Mouse (Mus musculus) intestine, embryonic 15.5 days (tissue): ENCODE measurements around the gene Pdhb. TPM values are rescaled to one million over a fixed set of nuclear protein-coding genes. Genes with fewer than 3 reads are reported as not detected.

Source experiments
- ATAC-seq: fragments of 200-750 bp; cut with Nextera tagmentation; 2 replicates; pipeline ENCODE4 v1.8.0; 2017; ENCODE audit warnings: moderate TSS enrichment, moderate library complexity
- H3K27ac ChIP-seq: fragments of 300-500 bp; sonication (generic); 2 replicates; pipeline ENCODE4 v1.5.1; 2015; ENCODE audit warnings: mild to moderate bottlenecking, inconsistent platforms
- H3K27me3 ChIP-seq: fragments of 300-500 bp; sonication (generic); replicated peaks from 2 replicates; pipeline ENCODE4 v1.6.1; 2015; ENCODE audit warnings: inconsistent platforms
- H3K36me3 ChIP-seq: fragments of 300-500 bp; sonication (generic); 2 replicates; pipeline ENCODE4 v1.6.1; 2015; ENCODE audit warnings: inconsistent platforms
- H3K4me1 ChIP-seq: fragments of 300-500 bp; sonication (generic); replicated peaks from 2 replicates; pipeline ENCODE4 v1.6.1; 2015; ENCODE audit warnings: inconsistent platforms
- H3K4me2 ChIP-seq: fragments of 300-500 bp; sonication (generic); replicated peaks from 2 replicates; pipeline ENCODE4 v1.6.1; 2015; ENCODE audit warnings: mild to moderate bottlenecking, inconsistent platforms
- H3K4me3 ChIP-seq: fragments of 300-500 bp; sonication (generic); replicated peaks from 2 replicates; pipeline ENCODE4 v1.5.1; 2015; ENCODE audit warnings: inconsistent platforms
- H3K9ac ChIP-seq: fragments of 300-500 bp; sonication (generic); 2 replicates; pipeline ENCODE4 v1.6.1; 2015; ENCODE audit warnings: inconsistent platforms
- H3K9me3 ChIP-seq: fragments of 300-500 bp; sonication (generic); 2 replicates; pipeline ENCODE4 v1.6.1; 2016; ENCODE audit warnings: inconsistent platforms
- WGBS: fragments of 180-500 bp; shearing (Covaris S2); methylation state at CpG from one replicate; pipeline ENCODE4 v1.1.7; 2015; 5-methylcytosine and 5-hydroxymethylcytosine counted together
- polyA plus RNA-seq: library from polyadenylated mRNA; unstranded; fragments of >200 nt; fragmentation: Nextera tagmentation; extraction: Ambion mirVana; gene quantifications from 2 replicates; pipeline ENCODE4 v1.2.1, GENCODE M21; 2015

Gene Pdhb
- polyA plus RNA-seq, 1 experiment from 2014 or later = 198 TPM

DNA sequence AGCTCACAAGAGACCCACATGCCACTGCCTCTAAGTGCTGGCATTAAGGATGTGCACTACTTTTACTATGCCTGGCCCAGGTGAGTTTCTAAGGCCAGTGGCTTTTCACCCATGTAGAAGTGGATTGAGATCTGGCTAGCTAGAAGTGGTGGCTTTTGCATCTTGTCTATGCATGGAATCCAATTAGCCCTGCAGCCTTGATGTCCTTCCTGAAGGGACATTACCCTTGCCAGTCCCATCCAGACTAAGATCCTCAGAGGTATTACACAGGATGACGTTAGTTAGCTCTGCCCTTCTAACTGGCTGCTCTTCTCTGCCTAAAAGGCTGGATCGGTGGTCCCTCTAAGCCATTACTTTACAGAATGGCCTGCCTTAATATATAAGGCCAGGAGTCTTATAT is 40.2 kb upstream of the Pdhb start:
- Histone ChIP-seq H3K9ac (no peak overlapping the region), H3K27ac (no peak overlapping the region), H3K4me1 (peaks cover 9% of the 10 kb centered on the region; the same call in 1 of the 2 replicates), H3K9me3 (no peaks in the 10 kb centered on the region), H3K4me3 (no peak overlapping the region), H3K4me2 (no peak overlapping the region), H3K27me3 (no peaks in the 10 kb centered on the region), H3K36me3 (no peaks in the 10 kb centered on the region)
- ATAC-seq = no peak
- WGBS = 81% methylated on average over 2 of the region's 2 CpGs

DNA sequence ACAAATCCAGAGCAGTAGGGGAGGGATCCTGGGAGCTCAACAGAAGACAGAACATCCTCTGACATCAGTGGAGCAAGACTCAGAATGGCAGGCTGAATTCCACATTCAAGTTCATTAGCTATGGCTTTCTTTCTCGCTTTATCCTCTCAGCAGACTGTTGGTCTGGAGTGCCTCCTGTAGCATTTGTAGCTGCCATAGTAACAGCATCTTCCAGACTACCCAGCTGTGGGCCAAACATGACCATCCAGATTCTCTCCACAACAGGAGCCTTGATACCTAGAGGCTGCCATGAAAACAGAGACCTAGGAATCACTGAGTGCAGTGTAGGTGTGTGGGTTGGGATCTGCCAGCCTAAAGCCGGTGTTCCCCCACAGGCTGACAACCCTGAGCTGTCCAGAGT is 37.1 kb upstream of the Pdhb start:
- H3K27ac ChIP-seq = no peak overlapping the region

DNA sequence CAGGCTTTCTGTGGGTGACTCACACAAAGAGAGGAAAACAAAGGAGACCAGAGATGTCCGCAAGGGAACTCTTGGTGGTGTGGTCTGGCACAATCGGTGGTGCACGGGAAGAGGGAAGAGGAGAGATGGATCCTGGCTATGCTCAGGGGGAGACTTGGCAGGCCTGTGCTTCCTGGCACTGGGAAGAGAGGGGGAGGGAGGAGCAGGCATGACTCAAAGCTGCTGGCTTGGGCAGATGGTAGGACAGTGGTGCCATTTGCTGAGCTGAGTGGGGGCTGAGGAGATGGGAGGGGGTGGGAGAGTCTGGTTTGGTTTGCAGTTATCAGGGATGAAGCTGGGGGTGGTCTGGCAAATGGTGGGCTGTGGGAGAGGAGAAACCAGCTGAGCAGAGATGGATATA is 36.1 kb upstream of the Pdhb start:
- Histone ChIP-seq H3K36me3 (no peaks in the 10 kb centered on the region), H3K27ac (no peak overlapping the region), H3K4me1 (no peaks in the 10 kb centered on the region), H3K4me3 (no peak overlapping the region), H3K4me2 (no peak overlapping the region), H3K9me3 (no peaks in the 10 kb centered on the region), H3K9ac (no peak overlapping the region), H3K27me3 (no peaks in the 10 kb centered on the region)
- ATAC-seq = no peak
- 68% methylated on average over 3 of the region's 3 CpGs for WGBS

More for the DNA sequence above, 37.1 kb upstream of the Pdhb start:
- Histone ChIP-seq H3K9me3 (no peaks in the 10 kb centered on the region), H3K4me3 (no peak overlapping the region), H3K9ac (no peak overlapping the region), H3K36me3 (no peaks in the 10 kb centered on the region), H3K4me1 (0 out of 2 replicates have a peak, but pooled peaks cover 2% of the 10 kb centered on the region), H3K4me2 (no peak overlapping the region), H3K27me3 (no peaks in the 10 kb centered on the region)
- 88% methylated on average over 2 of the region's 2 CpGs for WGBS
- ATAC-seq = no peak

DNA sequence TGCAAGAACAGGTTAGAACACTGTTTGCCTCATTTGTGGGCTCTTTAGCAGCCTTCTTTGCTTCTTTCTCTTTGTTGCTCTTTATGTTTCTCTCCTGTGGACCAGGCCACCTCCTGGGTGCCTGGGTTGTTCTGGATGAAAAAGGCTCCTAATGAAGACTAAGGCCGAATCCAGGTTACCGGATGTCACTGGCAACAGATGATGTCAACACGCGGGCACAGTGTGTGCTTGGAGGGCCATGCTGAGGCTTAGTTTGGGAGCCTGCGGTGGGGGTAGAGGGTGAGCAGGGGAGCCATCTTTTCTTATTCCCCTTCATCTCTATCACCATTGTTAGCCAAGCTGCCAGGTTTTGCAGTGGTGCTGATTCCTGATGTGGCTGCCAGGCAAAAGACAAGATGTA is 34.7 kb upstream of the Pdhb start:
- 83% methylated on average over 5 of the region's 5 CpGs for WGBS
- H3K4me1 ChIP-seq = no peaks in the 10 kb centered on the region
- H3K27me3 ChIP-seq = no peaks in the 10 kb centered on the region
- no peaks in the 10 kb centered on the region for H3K36me3 ChIP-seq
- no peak overlapping the region for H3K4me3 ChIP-seq
- no peak for ATAC-seq
- no peaks in the 10 kb centered on the region for H3K9me3 ChIP-seq
- no peak overlapping the region for H3K9ac ChIP-seq
- H3K4me2 ChIP-seq = no peak overlapping the region
- H3K27ac ChIP-seq = no peak overlapping the region

DNA sequence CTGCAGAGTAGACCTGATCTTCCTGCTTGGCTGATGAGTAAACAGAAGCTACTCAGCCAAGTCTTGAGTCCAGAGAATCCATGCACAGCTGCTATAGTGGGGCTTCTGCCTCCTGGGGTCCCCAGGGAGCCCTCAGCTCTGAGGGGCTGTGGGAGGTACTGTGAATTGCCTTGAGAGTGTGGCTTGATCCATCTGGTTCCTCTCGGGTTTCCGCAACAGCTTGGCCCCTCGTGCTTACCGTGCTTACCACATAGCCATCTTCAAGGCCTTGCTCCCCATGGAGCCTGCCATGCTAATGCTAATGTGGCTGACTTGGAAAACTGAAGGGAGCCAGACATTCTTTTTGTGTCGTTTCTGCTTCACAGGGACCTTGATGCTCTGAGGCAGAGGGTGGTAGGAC is 34.3 kb upstream of the Pdhb start:
- H3K4me2 ChIP-seq = no peak overlapping the region
- H3K27me3 ChIP-seq = no peaks in the 10 kb centered on the region
- no peak overlapping the region for H3K9ac ChIP-seq
- 24% methylated on average over 5 of the region's 5 CpGs for WGBS
- no peak; the same call in 1 of the 2 replicates for ATAC-seq
- H3K4me1 ChIP-seq = no peaks in the 10 kb centered on the region
- no peaks in the 10 kb centered on the region for H3K9me3 ChIP-seq
- H3K4me3 ChIP-seq = no peak overlapping the region
- H3K27ac ChIP-seq = no peak overlapping the region
- no peaks in the 10 kb centered on the region for H3K36me3 ChIP-seq

DNA sequence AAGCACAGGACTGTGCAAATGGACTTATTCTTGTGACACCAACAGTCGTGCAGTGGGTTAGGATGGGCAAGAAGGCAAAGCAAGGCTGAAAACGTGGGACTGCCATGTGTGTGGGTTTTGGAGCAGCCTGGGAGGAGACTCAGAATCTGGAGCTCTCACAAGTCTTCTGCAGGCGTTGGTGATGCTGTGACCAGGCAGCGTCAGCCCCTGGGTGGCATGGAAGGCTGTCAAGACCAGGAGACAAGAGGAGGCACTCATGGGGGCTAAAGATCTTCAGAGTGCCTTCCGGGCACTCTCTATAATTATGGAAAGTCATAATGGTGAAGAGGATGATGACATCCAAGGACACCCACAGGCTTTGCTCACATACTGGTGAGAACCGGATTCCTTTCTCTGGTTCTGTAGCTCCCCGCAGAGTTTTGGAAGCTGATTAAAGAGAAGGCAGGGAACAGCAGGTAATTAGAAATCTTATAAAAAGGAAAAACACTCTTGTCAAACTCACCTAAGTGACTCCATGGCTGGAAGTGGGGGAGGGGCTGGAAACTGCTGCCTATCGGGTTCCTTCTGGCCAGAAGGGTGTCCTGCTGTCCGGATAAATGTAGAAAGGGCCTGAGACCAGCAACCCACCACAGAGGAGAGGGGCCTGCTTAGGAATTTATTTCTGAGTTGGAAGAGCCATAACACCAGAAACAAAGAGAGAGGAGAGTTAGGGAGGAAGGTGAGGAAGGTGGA is 33.5 kb upstream of the Pdhb start:
- H3K27ac ChIP-seq = no peak overlapping the region
- no peak overlapping the region for H3K9ac ChIP-seq
- no peaks in the 10 kb centered on the region for H3K4me1 ChIP-seq
- ATAC-seq = no peak
- no peaks in the 10 kb centered on the region for H3K9me3 ChIP-seq
- no peaks in the 10 kb centered on the region for H3K27me3 ChIP-seq
- no peak overlapping the region for H3K4me3 ChIP-seq
- WGBS = 67% methylated on average over 9 of the region's 9 CpGs
- H3K36me3 ChIP-seq = no peaks in the 10 kb centered on the region
- no peak overlapping the region for H3K4me2 ChIP-seq

DNA sequence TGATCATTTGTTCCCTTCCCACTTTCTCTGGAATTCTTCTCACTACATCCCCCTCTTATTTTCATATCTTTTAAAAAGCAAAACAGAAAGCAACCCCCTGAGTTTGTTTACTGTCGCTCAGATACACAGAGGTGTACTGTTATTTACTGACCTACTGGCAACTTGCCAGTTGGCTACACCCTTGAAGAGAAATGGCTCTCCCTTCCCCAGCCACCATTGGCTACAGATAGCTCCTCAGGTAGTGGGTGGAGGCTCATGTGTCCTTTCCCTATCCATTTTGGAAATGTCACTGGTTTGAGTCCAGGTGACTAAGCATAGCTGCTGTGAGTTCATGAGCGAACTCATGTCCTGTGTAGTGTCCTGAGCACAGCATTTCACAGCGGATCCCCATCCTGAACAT is 28.9 kb upstream of the Pdhb start:
- H3K9me3 ChIP-seq = no peaks in the 10 kb centered on the region
- no peak overlapping the region for H3K9ac ChIP-seq
- no peaks in the 10 kb centered on the region for H3K27me3 ChIP-seq
- no peak overlapping the region for H3K4me3 ChIP-seq
- H3K36me3 ChIP-seq = no peaks in the 10 kb centered on the region
- H3K27ac ChIP-seq = no peak overlapping the region
- no peaks in the 10 kb centered on the region for H3K4me1 ChIP-seq
- ATAC-seq = no peak
- 87% methylated on average over 3 of the region's 3 CpGs for WGBS
- no peak overlapping the region for H3K4me2 ChIP-seq

DNA sequence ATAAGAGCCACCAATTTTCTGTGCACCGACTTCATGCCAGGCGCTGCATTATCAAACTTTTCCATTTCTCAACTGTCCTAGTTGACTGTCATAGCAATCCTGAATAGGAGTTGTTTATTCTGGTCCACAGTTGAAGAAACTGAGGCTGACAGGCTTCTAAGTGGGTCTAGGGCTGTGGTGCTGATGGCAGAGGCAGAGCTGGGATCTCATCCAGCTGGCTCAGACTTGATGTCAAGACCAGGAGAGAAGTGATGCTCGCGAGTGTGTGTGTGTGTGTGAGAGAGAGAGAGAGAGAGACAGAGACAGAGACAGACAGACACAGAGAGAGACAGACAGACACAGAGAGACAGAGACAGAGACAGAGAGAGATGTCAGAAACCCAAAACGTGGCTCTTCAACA is 27.9 kb upstream of the Pdhb start:
- no peak overlapping the region for H3K27ac ChIP-seq
- ATAC-seq = no peak
- H3K9ac ChIP-seq = no peak overlapping the region
- H3K4me2 ChIP-seq = no peak overlapping the region
- H3K4me3 ChIP-seq = no peak overlapping the region
- no peaks in the 10 kb centered on the region for H3K9me3 ChIP-seq
- no peaks in the 10 kb centered on the region for H3K4me1 ChIP-seq
- H3K27me3 ChIP-seq = no peaks in the 10 kb centered on the region
- 80% methylated on average over 5 of the region's 5 CpGs for WGBS
- H3K36me3 ChIP-seq = no peaks in the 10 kb centered on the region

DNA sequence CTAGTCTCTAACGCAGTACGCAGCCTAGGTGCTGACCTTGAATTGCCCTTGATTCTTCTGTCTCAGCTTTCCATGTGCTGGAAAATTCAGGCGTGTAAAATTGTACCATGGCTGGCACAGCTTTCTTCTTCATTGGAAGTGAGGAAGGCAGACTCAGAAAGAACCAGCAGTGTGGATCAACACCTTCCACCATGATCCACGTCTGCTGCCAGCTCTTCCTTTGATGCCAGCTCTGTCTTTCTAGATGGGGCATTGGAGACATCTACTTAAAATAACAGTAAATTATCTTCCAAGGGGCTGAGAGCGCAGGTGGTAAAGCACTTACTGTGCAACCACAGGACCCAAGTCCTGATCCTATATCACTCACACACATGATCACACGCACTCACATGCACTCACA is 19.9 kb upstream of the Pdhb start:
- H3K4me2 ChIP-seq = no peak overlapping the region
- no peak overlapping the region for H3K4me3 ChIP-seq
- H3K9me3 ChIP-seq = no peaks in the 10 kb centered on the region
- no peak for ATAC-seq
- no peaks in the 10 kb centered on the region for H3K27me3 ChIP-seq
- no peaks in the 10 kb centered on the region for H3K4me1 ChIP-seq
- H3K9ac ChIP-seq = no peak overlapping the region
- H3K36me3 ChIP-seq = no peaks in the 10 kb centered on the region
- H3K27ac ChIP-seq = no peak overlapping the region
- 87% methylated on average over 6 of the region's 6 CpGs for WGBS

DNA sequence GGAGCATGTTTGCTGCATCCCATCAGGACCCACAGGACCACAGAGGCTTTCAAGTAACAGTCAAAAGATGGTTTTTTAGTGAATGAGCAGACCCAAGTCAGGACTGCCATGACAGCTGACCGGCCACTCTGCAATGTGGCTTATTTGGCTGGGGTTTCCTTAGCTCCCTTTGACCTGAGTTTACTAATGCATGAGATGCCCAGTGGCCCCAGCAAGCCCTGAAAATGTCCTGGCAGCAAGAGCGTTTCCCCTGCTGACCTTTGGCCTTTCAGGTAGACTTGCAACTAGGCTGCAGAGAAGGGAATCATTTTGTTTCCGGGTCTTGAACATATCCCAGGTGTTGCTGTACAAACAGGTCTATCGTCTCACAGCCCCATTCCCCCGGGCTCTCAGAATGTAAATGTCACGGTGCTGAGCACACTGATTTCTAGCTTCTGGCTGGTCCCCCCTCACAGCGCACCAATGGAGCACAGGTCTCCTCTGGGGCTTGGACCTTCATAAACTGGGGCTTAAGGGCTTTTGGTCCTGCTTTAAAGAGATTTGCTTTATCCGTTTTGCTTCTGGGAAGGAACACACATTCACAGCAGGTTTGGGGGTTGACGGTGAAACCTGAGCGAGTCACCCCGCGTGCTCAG is 18.6 kb upstream of the Pdhb start:
- peak; percentile 45; the same call in 1 of the 2 replicates for ATAC-seq
- Histone ChIP-seq H3K4me1 (no peaks in the 10 kb centered on the region), H3K9me3 (no peaks in the 10 kb centered on the region), H3K27ac (no peak overlapping the region), H3K27me3 (no peaks in the 10 kb centered on the region), H3K4me3 (no peak overlapping the region), H3K9ac (no peak overlapping the region), H3K4me2 (no peak overlapping the region), H3K36me3 (no peaks in the 10 kb centered on the region)
- 66% methylated on average over 12 of the region's 12 CpGs for WGBS

DNA sequence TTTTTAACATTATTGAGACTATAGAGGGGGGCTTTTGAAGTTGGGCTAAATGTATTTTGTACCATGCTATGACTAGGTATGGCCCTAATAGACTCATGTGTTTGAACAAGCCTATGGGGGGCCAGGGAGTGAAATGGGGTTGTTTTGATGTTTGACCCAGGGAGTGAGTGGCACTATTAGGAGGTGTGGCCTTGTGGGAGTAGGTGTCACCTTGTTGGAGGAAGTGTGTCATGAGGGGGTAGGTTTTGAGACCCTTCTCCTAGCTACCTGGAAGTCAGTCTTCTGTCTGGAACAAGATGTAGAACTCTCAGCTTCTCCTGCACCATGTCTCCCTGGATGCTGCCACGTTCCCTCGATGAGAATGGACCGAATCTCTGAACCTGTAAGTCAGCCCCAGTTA is 17.7 kb upstream of the Pdhb start:
- Histone ChIP-seq H3K4me3 (no peak overlapping the region), H3K9ac (no peak overlapping the region), H3K36me3 (no peaks in the 10 kb centered on the region), H3K27me3 (no peaks in the 10 kb centered on the region), H3K9me3 (no peaks in the 10 kb centered on the region), H3K4me1 (no peaks in the 10 kb centered on the region), H3K4me2 (no peak overlapping the region), H3K27ac (no peak overlapping the region)
- no peak for ATAC-seq
- 92% methylated on average over 3 of the region's 3 CpGs for WGBS

DNA sequence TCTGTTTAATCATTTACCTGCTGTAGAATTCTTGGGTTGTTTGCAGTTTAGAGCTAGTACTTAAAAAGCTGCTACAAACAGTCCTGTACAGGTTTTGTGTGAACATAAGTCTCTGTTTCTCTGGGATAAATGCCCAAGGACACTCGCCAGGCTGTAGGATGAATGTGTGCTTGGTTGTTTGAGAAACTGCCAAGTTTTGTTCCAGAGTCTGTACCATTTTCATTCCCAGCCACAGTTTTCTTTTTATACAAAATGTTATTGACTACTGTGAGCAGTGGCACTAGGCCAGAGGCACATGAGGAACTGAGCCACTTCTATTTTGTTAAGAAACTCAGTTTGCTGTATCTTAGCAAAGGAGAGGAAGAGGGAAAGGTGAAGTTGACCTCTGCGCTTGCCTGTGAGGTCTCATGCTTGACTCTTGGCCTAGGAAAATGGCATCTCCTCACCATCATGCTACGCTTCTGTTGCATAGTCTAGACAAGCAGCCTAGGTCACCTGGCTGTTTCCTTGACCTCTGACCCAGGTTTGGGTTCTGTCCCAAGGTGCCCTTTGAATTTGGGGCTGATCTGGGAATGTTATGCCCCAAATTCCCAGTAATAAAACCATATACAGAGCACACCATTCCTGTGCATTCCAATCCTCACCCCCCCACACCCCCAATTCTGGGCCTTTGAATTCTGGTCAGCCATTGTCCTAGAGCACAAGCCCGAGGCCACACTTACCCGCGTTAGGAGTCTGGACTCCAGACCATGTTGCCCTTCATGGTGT is 13.6 kb upstream of the Pdhb start:
- no peak overlapping the region for H3K9ac ChIP-seq
- no peak for ATAC-seq
- no peak overlapping the region for H3K27ac ChIP-seq
- no peaks in the 10 kb centered on the region for H3K36me3 ChIP-seq
- no peaks in the 10 kb centered on the region for H3K9me3 ChIP-seq
- H3K4me3 ChIP-seq = no peak overlapping the region
- 87% methylated on average over 6 of the region's 6 CpGs for WGBS
- no peaks in the 10 kb centered on the region for H3K27me3 ChIP-seq
- H3K4me1 ChIP-seq = no peaks in the 10 kb centered on the region
- H3K4me2 ChIP-seq = no peak overlapping the region
